In the genomic region with DNA sequence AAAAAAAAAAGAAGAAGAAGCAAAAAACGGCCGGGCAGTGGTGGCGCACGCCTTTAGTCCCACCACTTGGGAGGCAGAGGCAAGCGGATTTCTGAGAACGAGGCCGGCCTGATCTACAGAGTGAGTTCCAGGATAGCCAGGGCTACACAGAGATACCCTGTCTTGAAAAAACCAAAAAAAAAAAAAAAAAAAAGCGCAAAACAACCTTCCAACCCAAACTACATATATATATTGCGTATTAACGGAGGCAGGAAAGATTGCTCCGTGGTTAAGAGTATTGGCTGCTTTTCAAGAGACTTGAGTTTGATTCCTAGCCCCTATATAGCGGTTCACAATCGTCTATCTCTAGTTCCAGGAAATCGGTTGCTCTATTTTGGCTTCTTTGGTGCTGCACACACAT, we compare ENCODE assay signal across 9 mouse cellular contexts. TPM values are rescaled to one million over a fixed set of nuclear protein-coding genes. Genes with fewer than 3 reads are reported as not detected.
DNase-seq lines count a peak whose midpoint lies in the region; ATAC-seq and TF ChIP-seq lines count a peak whose summit lies in the region.
"Had no signal": no experiment of that assay in that cellular context is flagged by ENCODE, and none has a peak within 500 bp of the region (broad histone marks: within the 10 kb centered on the region; RNA-seq: fewer than 3 reads in every experiment).

No protein-coding gene starts in this region.

- no peak for DNase-seq in heart, adult 9 months (ENCODE audit: low spot score in 2 of 2)
- DNase-seq in testis, postnatal 14 days (ENCODE audit: low spot score), result no peak
- DNase-seq in limb, embryonic 14.5 days (ENCODE audit: low spot score), result no peak
- DNase-seq in Muller cell, postnatal 12 days (ENCODE audit: inconsistent ontology term), result no peak
- no peak for DNase-seq in right cerebral cortex, postnatal 14 days

- no peaks in the 10 kb centered on the region for H3K27me3 ChIP-seq in heart, embryonic 14.5 days (ENCODE audit: control insufficient read depth, insufficient read depth, low read length)
- H3K27me3 ChIP-seq in testis, adult 2 months (ENCODE audit: control insufficient read depth, insufficient read depth, low read length), result no peaks in the 10 kb centered on the region
- H3K27me3 ChIP-seq in limb, embryonic 14.5 days (ENCODE audit: control insufficient read depth, insufficient read depth, low read length), result no peaks in the 10 kb centered on the region
- no peaks in the 10 kb centered on the region for H3K27me3 ChIP-seq in stomach, embryonic 16.5 days (ENCODE audit: control insufficient read depth, insufficient read depth, low read length)

- H3K4me1 ChIP-seq in heart, embryonic 14.5 days (ENCODE audit: control insufficient read depth in 2 of 2, insufficient read depth in 2 of 2, low read length in 2 of 2), result peaks cover 4 to 6% of the 10 kb centered on the region in 2 experiments; a peak in 3 of 4 replicates
- H3K4me1 ChIP-seq in testis, adult 2 months (ENCODE audit: control insufficient read depth, insufficient read depth, low read length), result peaks cover 3% of the 10 kb centered on the region
- H3K4me1 ChIP-seq in limb, embryonic 14.5 days (ENCODE audit: control insufficient read depth, insufficient read depth, low read length), result peaks cover 7% of the 10 kb centered on the region
- peaks cover 9% of the 10 kb centered on the region; the same call in 1 of the 2 replicates for H3K4me1 ChIP-seq in stomach, embryonic 16.5 days (ENCODE audit: control insufficient read depth, insufficient read depth, low read length)

- H3K4me2 ChIP-seq in heart, embryonic 14.5 days (ENCODE audit: low read length), result peak overlapping the region; percentile 76
- H3K4me2 ChIP-seq in limb, embryonic 14.5 days (replicated peaks; ENCODE audit: low read depth, low read length, severe bottlenecking), result peak overlapping the region; percentile 45; the same call in 1 of the 2 replicates
- peak overlapping the region; percentile 60 for H3K4me2 ChIP-seq in stomach, embryonic 16.5 days (ENCODE audit: low read depth, low read length)

- no peak overlapping the region for H3K27ac ChIP-seq in heart, embryonic 14.5 days (replicated peaks in 1 of 2; ENCODE audit: control insufficient read depth in 1 of 2, insufficient read depth in 1 of 2, low read depth in 2 of 2, low read length in 2 of 2)
- H3K27ac ChIP-seq in testis, adult 2 months (ENCODE audit: control insufficient read depth, insufficient read depth, low read depth, low read length), result no peak overlapping the region
- 0 out of 2 replicates have a peak overlapping the region, but pooled peaks have one; percentile 27 for H3K27ac ChIP-seq in limb, embryonic 14.5 days (replicated peaks; ENCODE audit: low read depth, low read length)
- no peak overlapping the region for H3K27ac ChIP-seq in stomach, embryonic 16.5 days (ENCODE audit: low read length)

- WGBS in heart, embryonic 14.5 days, result 80% methylated on average over 14 of the region's 14 CpGs
- 89% methylated on average over 14 of the region's 14 CpGs for WGBS in limb, embryonic 14.5 days
- WGBS in stomach, embryonic 16.5 days, result 86% methylated on average over 14 of the region's 14 CpGs

- 0 out of 2 replicates have a peak, but pooled peaks have one; percentile 1 for ATAC-seq in heart, embryonic 14.5 days (ENCODE audit: insufficient number of reproducible peaks, insufficient read depth, low FRiP score, low read depth)
- ATAC-seq in limb, embryonic 14.5 days (ENCODE audit: low FRiP score, low read depth), result no peak
- no peak for ATAC-seq in stomach, embryonic 16.5 days (ENCODE audit: insufficient read depth, low FRiP score)

- peak overlapping the region in 1 of 2 experiments; percentile 77; a peak in 2 of 4 replicates for H3K4me3 ChIP-seq in heart, embryonic 14.5 days (ENCODE audit: control insufficient read depth in 1 of 2, insufficient read depth in 1 of 2, low read depth in 1 of 2, low read length in 2 of 2)
- peak overlapping the region; percentile 21 for H3K4me3 ChIP-seq in testis, adult 2 months (ENCODE audit: control insufficient read depth, low read depth, low read length)
- peak overlapping the region; percentile 68 for H3K4me3 ChIP-seq in limb, embryonic 14.5 days (replicated peaks; ENCODE audit: low read length)
- no peak overlapping the region for H3K4me3 ChIP-seq in stomach, embryonic 16.5 days (replicated peaks; ENCODE audit: low read length)

- H3K36me3 ChIP-seq in heart, embryonic 14.5 days (ENCODE audit: control insufficient read depth, insufficient read depth, low read length), result no peaks in the 10 kb centered on the region
- no peaks in the 10 kb centered on the region for H3K36me3 ChIP-seq in testis, adult 2 months (ENCODE audit: control insufficient read depth, insufficient read depth, low read length)
- H3K36me3 ChIP-seq in limb, embryonic 14.5 days (ENCODE audit: control insufficient read depth, insufficient read depth, low read length), result no peaks in the 10 kb centered on the region
- H3K36me3 ChIP-seq in stomach, embryonic 16.5 days (ENCODE audit: control insufficient read depth, insufficient read depth, low read length), result no peaks in the 10 kb centered on the region

- no peak for TF ChIP-seq CTCF in testis, adult 2 months (IDR thresholded peaks at IDR 0.05; ENCODE audit: control insufficient read depth, insufficient read depth, insufficient replicate concordance, low read depth, low read length)

- H3K9me3 ChIP-seq in heart, embryonic 14.5 days (ENCODE audit: control insufficient read depth, low read length), result no peaks in the 10 kb centered on the region
- no peaks in the 10 kb centered on the region for H3K9me3 ChIP-seq in limb, embryonic 14.5 days (ENCODE audit: control insufficient read depth, low read length)
- no peaks in the 10 kb centered on the region for H3K9me3 ChIP-seq in stomach, embryonic 16.5 days (replicated peaks; ENCODE audit: control insufficient read depth, low read length)

- H3K9ac ChIP-seq in heart, embryonic 14.5 days (ENCODE audit: low read length), result no peak overlapping the region
- no peak overlapping the region for H3K9ac ChIP-seq in limb, embryonic 14.5 days (ENCODE audit: low read depth, low read length, severe bottlenecking)
- H3K9ac ChIP-seq in stomach, embryonic 16.5 days (ENCODE audit: low read length), result no peak overlapping the region

- no peak for TF ChIP-seq POLR2A in testis, adult 2 months (IDR thresholded peaks at IDR 0.05; ENCODE audit: control insufficient read depth, low read depth, low read length)
- no peak for TF ChIP-seq POLR2A in limb, embryonic 14.5 days (IDR thresholded peaks at IDR 0.05; ENCODE audit: borderline replicate concordance, extremely low read depth, insufficient read depth, insufficient read length)

RNA-seq across cellular contexts. Expression of gene Taf13, which starts 0.7 kb away (rescaled TPM):
- polyA plus RNA-seq in heart, embryonic 14.5 days (2014; fragmentation: Nextera tagmentation; extraction: Ambion mirVana), result 23.3 and 24.8 TPM in 2 replicates
- 7.3 and 12.1 TPM in 2 replicates for polyA plus RNA-seq in testis, adult 2 months (2012; rRNA removed)
- polyA plus RNA-seq in limb, embryonic 14.5 days (2012; rRNA removed), result 16.3 and 25.7 TPM in 2 replicates
- 33.1 and 40.4 TPM in 2 replicates for polyA plus RNA-seq in limb, embryonic 14.5 days (2014; fragmentation: Nextera tagmentation; extraction: Ambion mirVana)
- polyA plus RNA-seq in stomach, embryonic 16.5 days (2015; fragmentation: Nextera tagmentation; extraction: Ambion mirVana), result 47.1 and 47.7 TPM in 2 replicates

RNA-seq across cellular contexts. Expression of gene Tmem167b, which starts 8.5 kb away (rescaled TPM):
- 32.1 and 35.6 TPM in 2 replicates for polyA plus RNA-seq in heart, embryonic 14.5 days (2014; fragmentation: Nextera tagmentation; extraction: Ambion mirVana)
- polyA plus RNA-seq in testis, adult 2 months (2012; rRNA removed), result 3.2 and 4.0 TPM in 2 replicates
- 10.8 and 14.8 TPM in 2 replicates for polyA plus RNA-seq in limb, embryonic 14.5 days (2012; rRNA removed)
- polyA plus RNA-seq in limb, embryonic 14.5 days (2014; fragmentation: Nextera tagmentation; extraction: Ambion mirVana), result 43.9 and 48.2 TPM in 2 replicates
- 45.6 and 47.3 TPM in 2 replicates for polyA plus RNA-seq in stomach, embryonic 16.5 days (2015; fragmentation: Nextera tagmentation; extraction: Ambion mirVana)

RNA-seq across cellular contexts. Expression of gene Wdr47, which starts 20.3 kb away (rescaled TPM):
- 8.0 and 10.0 TPM in 2 replicates for polyA plus RNA-seq in heart, embryonic 14.5 days (2014; fragmentation: Nextera tagmentation; extraction: Ambion mirVana)
- polyA plus RNA-seq in testis, adult 2 months (2012; rRNA removed), result 11.2 and 14.3 TPM in 2 replicates
- polyA plus RNA-seq in limb, embryonic 14.5 days (2012; rRNA removed), result 14.2 and 14.3 TPM in 2 replicates
- polyA plus RNA-seq in limb, embryonic 14.5 days (2014; fragmentation: Nextera tagmentation; extraction: Ambion mirVana), result 12.9 and 13.3 TPM in 2 replicates
- polyA plus RNA-seq in stomach, embryonic 16.5 days (2015; fragmentation: Nextera tagmentation; extraction: Ambion mirVana), result 14.3 and 14.9 TPM in 2 replicates

RNA-seq across cellular contexts. Expression of gene 5330417C22Rik, which starts 34.5 kb away (rescaled TPM):
- 0.73 and 0.80 TPM in 2 replicates for polyA plus RNA-seq in heart, embryonic 14.5 days (2014; fragmentation: Nextera tagmentation; extraction: Ambion mirVana)
- polyA plus RNA-seq in testis, adult 2 months (2012; rRNA removed), result 144 and 149 TPM in 2 replicates
- polyA plus RNA-seq in limb, embryonic 14.5 days (2012; rRNA removed), result 0.39 and 0.42 TPM in 2 replicates
- 0.82 and 0.83 TPM in 2 replicates for polyA plus RNA-seq in limb, embryonic 14.5 days (2014; fragmentation: Nextera tagmentation; extraction: Ambion mirVana)
- 35.4 and 36.3 TPM in 2 replicates for polyA plus RNA-seq in stomach, embryonic 16.5 days (2015; fragmentation: Nextera tagmentation; extraction: Ambion mirVana)

RNA-seq across cellular contexts. Expression of gene 1700013F07Rik, which starts 36.9 kb away (rescaled TPM):
- not detected in 2 replicates for polyA plus RNA-seq in heart, embryonic 14.5 days (2014; fragmentation: Nextera tagmentation; extraction: Ambion mirVana)
- 680 and 743 TPM in 2 replicates for polyA plus RNA-seq in testis, adult 2 months (2012; rRNA removed)
- polyA plus RNA-seq in limb, embryonic 14.5 days (2012; rRNA removed), result 0.13 and 0.27 TPM in 2 replicates
- 0.30 TPM in 1 of 2 replicates, not detected in the other for polyA plus RNA-seq in limb, embryonic 14.5 days (2014; fragmentation: Nextera tagmentation; extraction: Ambion mirVana)
- not detected in 2 replicates for polyA plus RNA-seq in stomach, embryonic 16.5 days (2015; fragmentation: Nextera tagmentation; extraction: Ambion mirVana)
- polyA plus RNA-seq: small intestine, adult 2 months had no signal
